Mouse (Mus musculus) megakaryocyte progenitor cell, adult 5-6 weeks (primary cell): ENCODE measurements at regions not wholly inside any gene's neighbourhood (a gene's known extent, or its start where the extent isn't known, plus 50 kb on each side); places are given as distances from the start of the nearest gene placed in this dataset.

ENCODE experiments used
- ATAC-seq: replicated peaks from 2 replicates; pipeline ENCODE4 v1.8.0; 2016; ENCODE audit warnings: mild to moderate bottlenecking, moderate TSS enrichment, inconsistent platforms; ENCODE audit not compliant: poor library complexity

DNA sequence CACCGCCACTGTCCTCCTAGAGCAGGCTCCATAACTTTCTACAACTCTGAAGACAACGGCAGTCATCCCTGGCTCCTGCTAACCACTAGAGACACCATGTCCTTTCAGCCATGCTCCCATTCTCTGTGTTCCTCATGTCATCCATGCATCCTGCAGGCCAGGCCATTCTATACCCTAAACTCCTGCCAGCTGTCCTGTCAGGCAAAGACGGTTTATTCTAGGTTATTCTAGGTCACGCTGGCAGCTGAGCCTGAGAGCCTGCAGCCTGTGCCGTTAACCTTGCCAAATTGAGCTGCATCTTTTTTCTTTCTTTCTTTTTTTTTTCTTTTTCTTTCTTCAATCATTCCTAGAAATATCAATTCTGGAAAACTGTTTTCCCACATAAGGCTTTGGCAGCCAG, 406.0 kb upstream of the Acvr2a start:
- ATAC-seq = no peak

DNA sequence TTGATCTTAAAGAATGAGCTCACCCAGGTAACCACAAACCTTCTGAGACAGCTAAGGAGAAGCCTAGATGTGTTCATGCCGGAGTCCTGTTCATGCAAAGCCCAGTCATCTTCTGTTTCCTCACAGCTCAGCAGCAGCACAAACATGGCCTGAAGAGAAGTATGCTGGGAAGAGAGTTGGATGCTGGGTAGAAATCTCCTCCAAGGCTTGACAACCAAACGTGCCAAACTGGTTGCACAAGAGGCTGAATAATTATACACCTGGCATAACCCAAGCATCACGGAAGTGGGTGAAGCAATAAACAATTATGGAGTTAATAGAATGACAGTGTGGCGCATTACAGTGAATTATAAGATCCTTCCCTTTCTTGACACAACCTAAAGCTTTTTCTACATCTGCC, 404.0 kb upstream of the Acvr2a start:
- ATAC-seq = no peak

DNA sequence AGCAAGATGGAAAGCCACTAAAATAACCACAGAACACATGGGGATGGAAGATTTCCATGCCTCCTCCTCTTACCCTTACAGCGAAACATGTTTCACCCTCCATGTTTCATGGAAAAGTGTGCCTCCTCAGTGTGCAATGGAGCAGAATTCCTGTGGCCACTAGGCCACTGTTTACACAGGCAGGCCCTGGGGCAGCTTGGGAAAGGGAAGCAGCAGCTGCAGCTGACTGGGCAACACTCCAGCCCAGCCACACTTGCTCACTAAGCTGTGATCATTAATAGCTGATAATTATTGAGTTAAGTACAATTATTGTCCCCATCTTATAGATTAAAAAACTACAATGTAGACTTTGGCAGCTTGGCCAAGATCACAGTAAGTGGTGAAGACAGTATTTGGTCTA, 402.5 kb upstream of the Acvr2a start:
- ATAC-seq = no peak

DNA sequence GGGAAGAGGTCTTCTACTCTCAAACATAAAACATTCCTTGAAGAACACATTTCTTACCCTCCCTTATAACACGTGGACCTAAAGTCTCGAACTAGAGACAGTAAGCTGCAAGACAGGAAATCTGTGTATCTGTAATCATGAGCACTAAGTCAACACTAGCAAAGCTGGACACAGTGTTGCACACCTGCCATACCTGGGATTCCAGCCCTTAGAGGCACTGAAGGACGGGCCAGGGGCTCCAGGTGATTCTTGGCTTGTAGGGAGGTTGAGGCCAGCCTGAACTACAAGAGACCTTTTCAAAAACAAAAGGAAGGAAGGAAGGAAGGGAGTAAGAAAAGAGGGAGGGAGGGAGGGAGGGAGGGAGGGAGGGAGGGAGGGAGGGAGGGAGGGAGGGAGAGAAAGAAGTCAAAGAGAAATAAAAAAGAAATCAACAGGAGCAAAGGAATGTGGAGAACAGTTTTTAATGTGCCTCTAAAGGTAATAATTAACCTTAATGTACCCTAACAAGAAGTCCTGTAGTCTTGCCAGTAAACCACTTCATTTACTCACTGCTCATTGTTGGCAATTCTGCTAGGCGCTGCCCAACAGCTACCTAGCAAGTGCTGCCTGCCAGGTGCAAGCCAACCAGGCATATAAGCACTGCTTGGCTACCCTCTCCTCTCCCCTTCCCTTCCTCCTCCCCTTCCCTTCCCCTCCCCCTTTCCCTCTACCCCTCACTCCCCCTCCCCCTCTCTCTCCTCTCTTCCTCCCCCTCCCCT, 401.0 kb upstream of the Acvr2a start:
- ATAC-seq = no peak

DNA sequence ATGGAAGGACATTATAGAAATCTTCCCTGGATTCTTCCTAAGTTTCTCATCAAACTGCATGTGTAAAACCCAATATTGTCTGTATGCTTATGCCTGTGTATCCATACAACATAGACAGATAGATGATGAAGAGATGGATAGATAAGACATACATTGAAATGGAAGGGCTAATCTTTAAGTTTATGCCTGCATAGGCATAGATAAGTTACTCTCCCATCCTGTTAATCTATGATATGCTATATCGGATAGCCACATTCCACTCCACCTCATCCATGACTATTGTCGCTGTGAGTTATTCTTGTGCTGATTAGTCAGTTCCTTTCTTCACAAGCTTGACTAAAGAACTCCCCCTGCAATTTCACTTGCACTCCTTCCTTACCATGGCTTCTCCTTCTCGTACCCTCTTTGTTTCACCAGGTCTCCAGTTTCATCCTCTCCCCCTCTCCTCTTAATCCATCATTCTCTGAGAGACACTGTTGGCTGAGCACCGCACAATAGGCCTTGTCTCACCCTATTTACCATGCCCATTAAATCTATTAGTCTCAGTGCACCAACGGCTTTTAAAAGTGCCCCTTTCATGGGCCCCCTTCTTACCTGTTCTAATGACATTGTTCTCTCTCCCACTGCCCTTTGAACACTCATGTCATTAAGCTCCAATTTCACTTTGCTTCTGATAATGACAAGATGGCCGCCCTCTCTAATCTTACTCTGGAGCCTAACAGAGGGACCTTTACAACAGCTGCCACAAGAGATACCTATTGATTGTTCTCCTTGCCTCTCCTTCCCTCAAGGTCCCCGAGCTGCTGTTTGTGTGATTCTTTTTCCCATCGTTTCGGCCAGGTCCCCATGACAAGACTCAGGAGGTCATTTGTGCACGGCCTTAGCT, 399.1 kb upstream of the Acvr2a start:
- no peak for ATAC-seq

DNA sequence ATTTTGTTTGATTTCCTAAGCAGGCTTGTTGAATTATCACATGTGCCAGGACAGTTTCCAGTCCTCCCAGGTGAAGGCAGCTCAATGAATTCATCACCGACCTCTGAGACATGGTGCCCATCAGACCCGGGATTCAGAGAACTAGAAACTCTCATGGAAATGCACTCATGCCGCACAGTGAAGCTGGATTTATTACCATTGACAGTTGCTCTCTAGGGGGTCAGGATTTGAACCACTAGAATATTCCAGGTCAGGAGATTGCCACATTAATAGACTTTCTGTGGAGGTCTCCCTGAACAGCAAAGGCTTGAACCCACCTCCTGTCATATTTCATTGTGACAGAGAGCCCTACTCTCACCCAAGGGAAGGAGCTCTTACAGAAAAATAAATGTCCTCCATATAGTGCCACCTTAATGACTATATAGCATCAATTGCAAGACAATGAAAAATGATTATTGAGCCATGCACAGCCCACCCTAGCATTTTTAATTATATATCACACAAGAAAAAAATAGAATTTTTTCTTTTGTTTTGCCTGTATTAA, 397.6 kb upstream of the Acvr2a start:
- no peak for ATAC-seq

DNA sequence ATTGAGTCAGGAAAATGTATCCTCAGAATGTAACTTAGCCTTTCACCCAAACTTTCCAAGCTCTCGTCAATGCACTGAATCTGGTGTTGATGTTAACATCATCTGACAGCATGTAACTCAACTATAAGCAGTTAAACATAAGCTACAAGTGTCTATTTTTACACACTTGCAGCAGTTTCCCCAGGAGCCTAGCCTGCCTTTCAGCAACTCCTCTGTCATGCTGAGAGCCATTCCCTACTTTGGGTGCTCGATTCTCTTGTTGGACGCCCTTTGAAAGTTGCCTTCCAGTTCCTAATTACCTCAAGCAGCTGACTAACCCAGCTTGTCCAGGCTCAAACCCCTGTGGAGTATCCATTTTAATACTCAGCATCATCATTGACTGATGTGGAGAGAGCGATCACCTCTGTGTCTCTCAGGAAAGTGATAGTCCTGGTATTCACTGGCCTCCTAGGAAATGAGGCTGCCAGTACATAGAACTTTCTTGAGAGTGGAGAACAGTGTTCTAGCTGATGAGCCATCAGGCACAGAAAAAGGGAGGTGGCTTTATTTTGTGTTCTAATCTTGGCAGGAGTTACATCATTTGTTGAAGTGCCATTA, 396.8 kb upstream of the Acvr2a start:
- ATAC-seq = no peak

DNA sequence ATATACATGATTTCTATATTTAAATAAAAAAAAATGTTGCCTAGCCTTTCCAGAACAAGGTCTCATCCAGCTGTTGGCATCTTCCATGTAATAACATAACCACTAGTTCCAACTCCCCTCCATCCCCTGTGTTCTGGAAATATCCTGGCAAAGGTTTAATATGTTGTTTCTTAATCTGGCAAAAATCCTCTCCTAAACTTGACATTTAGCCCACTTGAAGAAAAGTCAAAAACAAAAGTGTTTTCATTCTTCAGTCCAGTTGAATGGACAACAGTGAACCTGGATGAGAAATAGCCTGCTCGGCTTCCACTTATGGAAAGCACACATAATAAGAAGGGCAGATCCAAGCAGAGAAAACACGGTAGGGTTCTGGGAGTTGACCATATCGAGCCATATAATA, 393.1 kb upstream of the Acvr2a start:
- ATAC-seq = no peak

DNA sequence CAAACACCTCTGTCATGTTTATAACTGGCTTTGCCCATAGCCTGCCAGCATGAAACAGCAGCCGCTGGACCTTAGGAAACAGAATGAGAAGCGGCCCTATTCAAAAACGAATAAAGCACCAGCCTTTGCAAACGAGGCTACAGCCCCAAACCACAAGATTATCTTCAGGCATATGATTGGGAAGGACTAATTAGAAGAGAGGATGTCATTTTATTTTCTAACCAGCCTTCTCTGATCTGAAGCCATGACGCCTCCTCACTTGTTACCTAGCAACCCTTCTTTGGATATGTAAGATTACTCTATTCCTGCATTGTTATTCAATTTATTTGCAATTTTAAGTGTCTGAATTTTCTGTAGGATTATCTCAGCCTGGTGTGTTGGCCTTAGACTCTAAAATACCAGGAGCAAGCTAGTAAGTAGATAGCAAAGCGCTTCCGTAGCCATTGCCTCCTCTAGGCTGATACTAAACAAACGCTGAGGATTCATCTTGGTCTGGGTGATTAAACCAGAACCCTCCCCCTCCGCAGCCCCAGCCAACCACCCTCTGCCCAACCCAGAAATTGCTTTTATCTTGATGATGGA, 390.0 kb upstream of the Acvr2a start:
- no peak for ATAC-seq

DNA sequence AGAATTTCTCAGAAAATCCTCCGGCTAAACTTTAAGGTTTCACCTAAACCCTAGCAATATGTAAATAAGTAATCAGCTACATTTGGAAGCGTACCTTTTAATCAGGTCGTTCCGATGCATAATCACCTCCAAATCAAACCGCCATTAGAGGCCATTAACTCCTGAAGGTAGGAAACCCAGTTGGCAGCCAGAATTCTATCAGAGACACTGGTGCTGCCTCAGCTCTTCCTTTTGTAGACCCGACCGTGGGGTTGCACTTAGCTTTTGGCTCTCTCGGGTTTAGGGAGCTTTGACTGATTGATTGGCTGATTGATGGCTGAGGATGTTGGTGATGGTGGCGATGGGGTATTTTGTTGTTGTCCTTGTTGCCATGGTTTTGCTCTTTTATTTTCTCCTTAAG, 389.3 kb upstream of the Acvr2a start:
- ATAC-seq = no peak

DNA sequence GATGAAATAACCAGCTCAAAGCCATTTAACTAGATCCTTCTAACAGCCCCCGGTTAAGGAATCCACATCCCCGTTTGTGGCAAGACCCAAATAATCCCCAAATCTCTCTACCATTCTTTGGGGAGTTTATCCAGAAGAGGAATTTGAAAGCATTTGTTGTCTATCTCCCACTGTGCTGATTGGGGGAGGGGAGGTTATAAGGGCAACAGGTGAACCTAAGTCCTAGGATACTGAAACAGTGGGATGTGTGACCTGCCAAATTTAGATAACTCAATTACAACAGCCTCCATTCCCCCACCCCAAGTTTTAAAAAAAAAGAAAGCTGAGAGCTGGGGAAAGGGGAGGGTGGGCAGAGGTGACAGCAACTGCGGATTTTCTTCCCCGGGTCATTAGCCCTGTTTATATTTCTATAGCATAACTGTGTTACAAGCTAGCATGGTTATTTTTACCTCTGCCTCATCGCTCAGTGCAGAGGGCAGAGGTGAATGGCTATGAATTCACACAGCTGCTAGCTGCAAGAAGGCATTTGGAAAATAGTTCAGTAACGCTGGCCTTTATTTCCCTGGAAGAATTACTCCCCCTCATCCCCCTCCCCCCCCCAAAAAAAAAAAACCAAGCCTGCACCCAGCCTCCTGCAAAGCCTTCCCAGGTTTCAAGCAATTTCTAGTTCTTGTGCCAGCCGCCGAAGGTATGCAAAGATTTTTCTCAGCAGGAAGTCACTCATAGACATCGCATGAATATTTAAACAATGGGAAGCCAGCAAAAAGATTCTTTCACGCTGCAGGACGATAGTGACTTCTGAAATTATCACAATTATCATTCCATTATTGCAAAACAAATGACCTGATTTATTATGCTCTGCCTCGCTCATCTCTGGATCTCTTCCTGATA, 388.5 kb upstream of the Acvr2a start:
- no peak for ATAC-seq

DNA sequence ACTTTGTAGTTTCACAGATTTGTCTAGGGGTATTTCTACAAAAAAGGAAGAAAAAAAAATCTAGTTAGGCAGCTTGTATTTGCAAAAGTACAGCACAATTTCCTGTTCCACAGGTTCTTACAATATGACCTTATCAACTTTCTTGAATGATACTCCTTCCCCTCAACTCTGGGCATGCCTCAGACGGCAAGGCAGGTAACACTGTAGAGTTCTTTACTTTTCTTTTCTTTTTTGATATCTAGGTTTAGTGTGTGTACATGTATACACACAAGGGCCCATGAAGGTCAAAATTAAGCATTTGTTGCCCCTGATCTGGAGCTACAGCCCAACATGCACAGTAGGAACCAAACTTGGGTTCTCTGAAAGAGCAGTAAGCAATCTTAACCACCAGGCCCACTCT, 381.4 kb upstream of the Acvr2a start:
- no peak for ATAC-seq

DNA sequence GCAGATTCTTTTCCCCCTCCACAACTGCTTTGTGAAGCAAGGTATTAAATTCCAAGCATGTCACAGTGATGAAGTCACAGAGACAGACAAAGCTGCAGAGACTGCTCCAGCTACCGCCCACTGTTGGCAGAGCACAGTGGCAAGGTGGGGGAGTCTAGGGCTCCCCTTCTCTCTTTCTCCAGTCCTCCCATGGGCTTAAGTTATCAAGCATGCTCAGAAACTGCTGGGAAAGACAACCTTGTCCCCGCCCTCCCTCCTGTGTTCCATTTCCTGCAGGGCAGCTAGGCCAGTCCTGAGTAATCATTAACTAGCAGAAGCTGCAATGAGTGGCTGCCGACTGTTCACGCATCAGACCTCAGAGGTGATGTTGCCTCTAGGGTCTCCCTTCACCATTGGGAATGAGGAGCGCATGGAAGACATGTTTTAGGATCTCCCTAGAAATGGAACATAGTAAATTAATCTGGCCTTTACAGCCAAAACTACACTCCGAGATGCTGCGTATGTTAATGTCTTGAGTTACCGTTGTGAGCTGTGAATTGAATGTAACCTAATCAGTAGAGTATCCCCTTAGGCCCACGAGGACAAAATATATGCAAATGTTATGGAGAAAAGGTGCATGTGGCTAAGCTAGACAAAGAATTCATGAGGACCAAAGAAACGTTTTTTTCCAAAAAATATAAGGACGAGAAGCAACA, 372.5 kb upstream of the Acvr2a start:
- no peak for ATAC-seq

DNA sequence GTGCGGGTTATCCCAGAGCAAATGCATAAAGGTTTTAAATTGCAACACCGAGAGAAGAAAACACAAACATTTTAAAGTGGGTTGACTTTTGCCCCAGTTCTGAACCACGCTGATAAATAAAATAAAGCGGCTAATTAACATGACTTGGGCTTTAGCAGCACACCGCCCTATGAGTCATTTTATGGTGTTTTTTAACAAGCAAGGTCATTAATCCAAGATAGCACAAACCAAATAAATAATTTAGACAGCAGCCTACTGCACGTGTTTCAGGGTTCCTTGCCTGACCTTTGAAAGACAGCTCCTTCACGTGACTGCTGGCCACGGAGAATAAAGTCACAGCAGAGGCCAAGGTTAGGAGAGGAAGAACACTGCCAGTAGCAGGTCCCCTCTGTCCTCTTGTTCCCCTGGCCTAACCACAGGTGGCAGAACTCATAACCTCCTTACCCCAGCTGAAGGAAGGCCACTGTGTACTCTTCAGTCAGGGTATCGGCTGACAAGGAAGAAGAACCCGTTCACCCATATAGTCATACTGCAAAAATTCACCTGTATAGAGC, 371.8 kb upstream of the Acvr2a start:
- ATAC-seq = no peak

DNA sequence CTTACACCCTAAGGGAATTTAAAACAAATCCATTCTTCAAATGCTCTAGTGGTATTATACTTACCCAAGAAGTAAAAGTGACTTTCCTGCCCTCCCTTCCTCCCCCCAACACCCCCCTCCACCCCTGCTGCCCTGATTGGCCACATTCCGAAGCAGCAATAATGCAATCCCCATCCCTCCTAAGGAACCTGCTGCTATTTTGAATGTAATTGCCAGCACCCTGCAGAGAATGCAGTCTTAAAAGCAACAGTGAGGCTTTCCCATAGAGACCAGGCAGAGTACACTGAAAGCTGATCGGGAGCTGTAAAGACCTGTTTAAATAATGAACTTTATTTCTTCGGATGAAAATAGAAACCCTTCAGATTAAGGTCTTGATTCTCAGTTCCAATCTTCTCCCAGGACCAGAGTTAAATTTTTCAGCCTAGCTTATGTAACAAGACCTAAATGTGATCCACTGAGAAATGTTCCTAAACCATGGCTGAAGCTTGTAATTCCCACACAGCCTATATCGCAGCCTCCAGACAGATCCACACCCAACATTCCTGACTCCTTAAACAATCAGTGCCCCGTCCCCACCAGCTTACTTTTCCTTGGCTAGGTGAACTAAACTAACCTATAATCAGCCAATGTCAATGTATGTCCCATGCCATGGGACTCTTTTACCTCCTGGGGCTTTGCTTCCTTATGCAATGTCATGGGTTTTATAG, 367.9 kb upstream of the Acvr2a start:
- no peak for ATAC-seq

DNA sequence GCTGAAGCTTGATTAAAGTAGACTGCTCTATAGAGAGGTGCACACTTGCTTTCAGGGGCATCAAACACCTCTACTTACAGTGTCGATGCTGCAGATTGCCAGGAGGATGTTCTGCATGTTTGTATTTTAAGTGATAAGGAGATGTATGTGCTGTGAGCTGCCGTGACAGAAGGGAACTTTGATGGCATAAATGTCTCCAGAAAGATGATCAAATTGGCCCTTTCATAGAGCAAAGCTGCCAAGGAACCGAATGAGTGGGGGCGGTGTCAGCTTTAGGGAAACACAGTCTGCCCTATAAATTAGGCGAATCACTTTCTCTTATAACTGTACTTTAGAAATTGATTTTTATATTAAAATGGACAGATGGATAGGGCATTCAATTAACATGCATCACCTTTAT, 367.3 kb upstream of the Acvr2a start:
- no peak for ATAC-seq

DNA sequence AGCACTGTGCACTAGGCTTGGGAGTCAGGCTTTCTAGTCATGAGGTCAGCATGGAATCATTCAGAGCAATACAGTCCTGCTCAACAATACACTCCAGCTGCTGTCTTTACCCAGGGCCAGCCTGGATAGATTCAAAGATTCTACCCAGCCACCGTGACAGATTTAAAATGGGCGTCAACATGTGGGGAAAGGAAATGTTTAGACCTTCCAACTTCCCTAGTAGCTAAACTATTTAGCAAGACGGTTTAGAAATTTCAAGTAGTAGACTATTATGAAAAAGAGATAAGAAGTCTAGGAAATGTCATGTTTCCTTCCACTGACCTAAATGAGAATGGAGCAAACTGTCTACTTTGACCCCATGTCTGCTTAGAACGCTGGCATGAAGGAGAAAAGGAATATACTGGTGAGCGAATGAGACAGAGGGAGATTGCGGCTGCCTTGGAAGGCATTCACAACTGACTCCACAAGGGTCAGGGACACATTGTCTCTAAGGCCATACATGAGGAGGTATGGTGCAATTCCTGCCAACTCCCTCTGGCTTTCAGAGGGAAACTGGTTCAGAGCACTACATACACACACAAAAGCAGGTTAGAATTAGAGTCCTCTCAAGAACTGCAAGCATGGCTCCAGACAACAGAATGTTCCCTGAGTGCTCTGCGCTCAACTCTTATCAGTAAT, 364.6 kb upstream of the Acvr2a start:
- peak; percentile 72 for ATAC-seq
